Mouse (Mus musculus) liver, postnatal 0 days (tissue): ENCODE data around the gene Amh. TPM values are rescaled to one million over a fixed set of nuclear protein-coding genes. Genes with fewer than 3 reads are reported as not detected.

Experiments used
- ATAC-seq: fragments of 200-750 bp; cut with Nextera tagmentation; 2 replicates; pipeline ENCODE4 v1.8.0; 2017; ENCODE audit warnings: mild to moderate bottlenecking, moderate library complexity
- DNase-seq: peaks from one replicate; pipeline ENCODE4 v3.0.0-alpha.2; 2016
- H3K27ac ChIP-seq: fragments of 300-500 bp; sonication (generic); 2 replicates; pipeline ENCODE4 v1.5.1; 2014; ENCODE audit warnings: antibody characterized with exemption, moderate library complexity, mild to moderate bottlenecking, low read depth
- H3K27me3 ChIP-seq: fragments of 300-500 bp; sonication (generic); 2 replicates; pipeline ENCODE4 v1.6.1; 2014; ENCODE audit warnings: low read length, control low read depth, mixed read lengths; ENCODE audit not compliant: insufficient read depth
- H3K36me3 ChIP-seq: fragments of 300-500 bp; sonication (generic); replicated peaks from 2 replicates; pipeline ENCODE4 v1.6.1; 2014; ENCODE audit warnings: mild to moderate bottlenecking, control low read depth, low read length, moderate library complexity, mixed read lengths; ENCODE audit not compliant: insufficient read depth
- H3K4me1 ChIP-seq: fragments of 300-500 bp; sonication (generic); 2 replicates; pipeline ENCODE4 v1.6.1; 2014; ENCODE audit warnings: antibody characterized with exemption, mild to moderate bottlenecking, control low read depth; ENCODE audit not compliant: insufficient read depth
- H3K4me2 ChIP-seq: fragments of 300-500 bp; sonication (generic); 2 replicates; pipeline ENCODE4 v1.6.1; 2014; ENCODE audit warnings: low read depth, mild to moderate bottlenecking, low read length, moderate library complexity, mixed read lengths
- H3K4me3 ChIP-seq: fragments of 300-500 bp; sonication (generic); 2 replicates; pipeline ENCODE4 v1.5.1; 2014; ENCODE audit warnings: low read depth, low read length
- H3K9ac ChIP-seq: fragments of 300-500 bp; sonication (generic); replicated peaks from 2 replicates; pipeline ENCODE4 v1.6.1; 2014; ENCODE audit warnings: mild to moderate bottlenecking, moderate library complexity
- H3K9me3 ChIP-seq: fragments of 300-500 bp; sonication (generic); 2 replicates; pipeline ENCODE4 v1.6.1; 2016; ENCODE audit warnings: mild to moderate bottlenecking, control low read depth, low read length, mixed read lengths
- CTCF ChIP-seq: sonication (generic); IDR thresholded peaks from 2 replicates; pipeline ENCODE4 v1.5.1; 2016; ENCODE audit warnings: antibody characterized with exemption, low read depth
- EP300 ChIP-seq: IDR thresholded peaks from 2 replicates; pipeline ENCODE4 v1.6.1; 2016; ENCODE audit warnings: antibody characterized with exemption, low read depth, mild to moderate bottlenecking
- WGBS: fragments of 180-500 bp; shearing (Covaris S2); extraction: QIAGEN DNeasy Blood & Tissue Kit; methylation state at CpG from one replicate; pipeline ENCODE4 v1.1.7; 2014; ENCODE audit not compliant: insufficient replicate concordance; 5-methylcytosine and 5-hydroxymethylcytosine counted together
- polyA plus RNA-seq: library from polyadenylated mRNA; unstranded; fragments of >200 nt; fragmentation: Nextera tagmentation; extraction: Ambion mirVana; gene quantifications from 2 replicates; pipeline ENCODE4 v1.2.1, GENCODE M21; 2015

The Amh gene
- polyA plus RNA-seq, 1 experiment from 2014 or later: 0.06 TPM

DNA sequence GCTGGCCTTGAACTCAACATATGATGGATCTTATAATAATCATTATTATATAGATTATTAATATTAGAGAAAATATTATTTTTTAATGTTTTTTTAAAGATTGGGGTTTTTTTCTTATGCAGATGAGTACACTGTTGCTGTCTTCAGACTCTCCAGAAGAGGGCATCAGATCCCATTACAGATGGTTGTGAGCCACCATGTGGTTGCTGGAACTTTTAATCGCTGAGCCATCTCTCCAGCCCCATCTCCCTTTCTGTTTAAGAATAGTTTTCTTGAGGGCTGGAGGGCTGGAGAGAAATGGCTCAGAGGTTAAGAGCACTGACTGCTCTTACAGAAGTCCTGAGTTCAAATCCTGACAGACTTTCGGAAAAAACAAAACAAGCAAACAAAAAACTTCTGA, 16.9 kb downstream of the Amh start:
- 0 out of 2 replicates have a peak overlapping the region, but pooled peaks have one; percentile 45 for H3K27ac ChIP-seq
- H3K4me1 ChIP-seq: peaks cover 44% of the 10 kb centered on the region
- H3K9ac ChIP-seq: no peak overlapping the region

DNA sequence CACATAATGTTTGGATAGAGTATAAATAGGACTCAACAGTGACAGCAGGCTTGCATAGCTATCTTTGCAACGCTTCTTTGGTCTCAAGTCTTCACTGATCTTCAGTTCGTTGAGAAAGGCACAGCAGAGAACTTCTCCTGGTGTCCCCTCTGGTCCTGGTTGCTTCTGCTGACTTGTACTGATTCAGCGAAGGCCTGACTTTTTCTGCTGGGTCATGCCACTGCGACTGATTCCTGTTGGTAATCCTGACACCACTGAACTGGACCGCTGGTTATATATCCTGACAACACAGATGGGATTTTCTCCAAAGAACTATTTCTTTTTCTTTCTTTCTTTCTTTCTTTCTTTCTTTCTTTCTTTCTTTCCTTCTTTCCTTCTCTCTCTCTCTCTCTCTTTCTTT, 17.5 kb downstream of the Amh start:
- TF ChIP-seq EP300 (no peak), CTCF (no peak)
- Histone ChIP-seq H3K27me3 (no peaks in the 10 kb centered on the region), H3K36me3 (no peaks in the 10 kb centered on the region), H3K27ac (0 out of 2 replicates have a peak overlapping the region, but pooled peaks have one; percentile 45), H3K9ac (no peak overlapping the region), H3K9me3 (no peaks in the 10 kb centered on the region), H3K4me3 (no peak overlapping the region), H3K4me1 (peaks cover 44% of the 10 kb centered on the region), H3K4me2 (no peak overlapping the region)
- DNase-seq (no peak), ATAC-seq (no peak)
- 85% methylated on average over 5 of the region's 5 CpGs for WGBS

More for the DNA sequence above, 16.9 kb downstream of the Amh start:
- no peak for ATAC-seq
- Histone ChIP-seq H3K27me3 (no peaks in the 10 kb centered on the region), H3K4me2 (no peak overlapping the region), H3K9me3 (no peaks in the 10 kb centered on the region), H3K36me3 (no peaks in the 10 kb centered on the region), H3K4me3 (no peak overlapping the region)
- no peak for TF ChIP-seq EP300
- peak; percentile 76 for TF ChIP-seq CTCF
- WGBS: 45% methylated on average over 2 of the region's 2 CpGs
- DNase-seq: no peak

DNA sequence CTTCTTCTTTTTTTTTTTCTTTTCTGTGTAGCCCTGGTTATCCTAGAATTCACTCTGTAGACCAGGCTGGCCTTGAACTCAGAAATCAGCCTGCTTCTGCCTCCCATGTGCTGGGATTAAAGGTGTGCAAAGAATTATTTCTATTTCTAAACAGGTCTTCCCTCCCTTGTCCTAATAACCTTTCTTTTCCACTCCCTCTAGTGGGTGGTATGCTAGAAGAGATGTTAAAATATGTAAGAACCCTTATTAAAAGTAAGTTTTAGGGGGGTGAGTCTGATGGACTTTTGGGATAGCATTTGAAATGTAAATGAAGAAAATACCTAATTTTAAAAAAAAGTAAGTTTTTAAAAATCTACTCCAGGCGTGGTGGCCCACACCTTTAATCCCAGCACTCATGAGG, 18.3 kb downstream of the Amh start:
- H3K27ac ChIP-seq: peak overlapping the region; percentile 85
- 78% methylated on average over 1 of the region's 1 CpGs for WGBS
- no peak for ATAC-seq

DNA sequence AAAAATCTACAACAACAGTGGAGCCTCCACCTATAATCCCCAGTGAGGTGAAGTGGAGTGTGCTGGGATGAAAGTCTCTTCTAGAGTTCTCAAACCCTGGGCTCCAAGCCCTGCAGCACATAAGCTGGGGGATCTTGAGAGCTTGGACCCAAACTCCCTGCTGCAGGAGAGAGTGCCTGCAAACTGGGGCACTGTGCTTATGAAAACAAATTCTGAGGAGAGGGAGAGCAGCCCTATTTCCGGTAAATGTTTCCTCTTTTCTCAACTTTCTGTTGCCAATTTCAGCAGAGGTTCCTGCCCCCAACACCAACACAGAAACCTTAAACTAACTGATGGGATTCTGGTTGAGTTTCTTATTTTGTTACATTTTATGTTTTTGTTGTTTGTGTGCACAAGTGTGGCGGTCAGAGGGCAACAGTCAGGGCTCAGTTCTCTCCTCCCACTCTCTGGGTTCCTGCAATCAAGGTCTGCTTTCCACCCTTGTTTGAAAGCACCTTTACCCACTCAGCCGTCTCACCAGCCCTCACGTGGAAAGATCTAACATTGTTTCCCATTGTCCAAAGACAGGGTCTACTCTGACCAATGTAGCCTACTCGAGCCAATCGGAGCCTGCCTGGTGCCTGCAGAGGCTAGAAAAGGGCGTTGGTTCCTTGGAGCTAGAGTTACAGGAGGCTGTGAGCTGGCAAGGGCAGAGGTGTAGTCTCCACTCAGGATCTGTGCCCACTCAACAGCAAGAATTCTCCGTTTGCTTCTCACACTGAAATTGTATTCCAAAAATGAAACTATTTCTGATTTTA, 19.0 kb downstream of the Amh start:
- WGBS: 24% methylated on average over 8 of the region's 8 CpGs
- no peak for DNase-seq
- Histone ChIP-seq H3K36me3 (peaks cover 5% of the 10 kb centered on the region), H3K27me3 (no peaks in the 10 kb centered on the region), H3K4me1 (peaks cover 43% of the 10 kb centered on the region), H3K9ac (peak overlapping the region; percentile 44; the same call in 1 of the 2 replicates), H3K4me2 (peak overlapping the region; percentile 50), H3K27ac (peak overlapping the region; percentile 85), H3K9me3 (no peaks in the 10 kb centered on the region), H3K4me3 (no peak overlapping the region)
- TF ChIP-seq EP300: no peak
- ATAC-seq: no peak

More for the DNA sequence above, 18.3 kb downstream of the Amh start:
- H3K27me3 ChIP-seq: no peaks in the 10 kb centered on the region
- no peak overlapping the region for H3K9ac ChIP-seq
- H3K4me3 ChIP-seq: no peak overlapping the region
- no peak for DNase-seq
- peaks cover under 1% of the 10 kb centered on the region for H3K36me3 ChIP-seq
- H3K4me1 ChIP-seq: peaks cover 49% of the 10 kb centered on the region
- H3K4me2 ChIP-seq: no peak overlapping the region
- no peaks in the 10 kb centered on the region for H3K9me3 ChIP-seq
- TF ChIP-seq CTCF (peak; percentile 0; the same call in 1 of the 2 replicates), EP300 (no peak)

- no peak overlapping the region for H3K4me3 ChIP-seq
Measured at GRCm38 (mm10) chr10:80824827-80825226, 19.8 kb downstream of the Amh start.

DNA sequence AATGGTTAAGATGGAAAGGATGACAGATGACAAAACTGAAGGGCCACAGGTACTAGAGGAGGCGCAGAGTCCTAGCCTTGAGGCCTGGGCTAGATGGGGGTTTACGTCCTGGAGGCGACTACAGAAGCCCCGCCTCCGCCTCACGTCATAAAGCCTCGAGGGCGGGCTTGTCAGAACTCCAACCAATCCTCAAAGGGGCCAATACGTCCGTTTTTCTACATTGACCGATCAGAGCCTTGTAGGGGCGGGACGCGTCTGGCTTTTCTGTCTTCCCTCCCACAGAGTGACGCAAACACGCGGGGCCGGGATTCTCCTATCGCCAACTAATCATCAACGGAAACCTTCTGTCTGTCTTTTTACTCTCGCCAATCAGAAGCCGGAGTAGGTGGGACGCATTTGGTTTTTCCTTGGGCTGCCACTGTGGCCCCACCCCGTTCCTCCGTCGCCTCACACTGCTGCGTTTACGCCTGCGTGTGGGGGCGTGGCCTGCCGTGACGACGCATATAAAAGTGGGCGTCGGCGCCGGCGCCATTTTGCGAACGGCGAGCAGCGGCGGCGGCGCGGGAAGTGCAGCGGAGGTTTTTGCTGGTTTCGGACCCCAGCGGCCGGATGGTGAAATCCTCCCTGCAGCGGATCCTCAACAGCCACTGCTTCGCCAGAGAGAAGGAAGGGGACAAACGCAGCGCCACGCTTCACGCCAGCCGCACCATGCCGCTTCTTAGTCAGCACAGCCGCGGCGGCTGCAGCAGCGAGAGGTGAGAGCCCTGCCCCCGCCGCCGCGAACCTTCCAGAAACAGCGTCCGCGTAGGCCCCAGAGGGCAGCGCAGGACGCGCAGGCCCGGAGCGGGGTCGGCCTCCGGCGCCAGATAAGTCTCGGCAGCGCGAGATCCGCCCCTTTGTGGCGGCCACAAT, 21.4 kb downstream of the Amh start, which contains the start of gene Oaz1:
TSS of gene Oaz1 (plus strand) at position 506 of the 912 bp plus-strand sequence.
- peak within 1 kb of the TSS; percentile 96 for H3K4me2 ChIP-seq
- H3K4me3 ChIP-seq: peak within 1 kb of the TSS; percentile 79
- TF ChIP-seq EP300 (peak; percentile 50; the same call in 1 of the 2 replicates), CTCF (no peak)
- DNase-seq (peak; percentile 98), ATAC-seq (peak; percentile 94)
- H3K36me3 ChIP-seq: peaks cover 22% of the 10 kb centered on the region
- no peaks in the 10 kb centered on the region for H3K27me3 ChIP-seq
- under 1% methylated on average over 75 of the region's 82 CpGs for WGBS
- peak within 1 kb of the TSS; percentile 87 for H3K9ac ChIP-seq
- H3K4me1 ChIP-seq: peaks cover 52% of the 10 kb centered on the region
- H3K9me3 ChIP-seq: no peaks in the 10 kb centered on the region
- peak within 1 kb of the TSS; percentile 96 for H3K27ac ChIP-seq

More at GRCm38 (mm10) chr10:80824827-80825226, 19.8 kb downstream of the Amh start:
- H3K9ac ChIP-seq: no peak overlapping the region
- DNase-seq: no peak
- H3K4me1 ChIP-seq: peaks cover 41% of the 10 kb centered on the region
- H3K9me3 ChIP-seq: no peaks in the 10 kb centered on the region
- ATAC-seq: no peak
- TF ChIP-seq CTCF (no peak), EP300 (no peak)
- peaks cover 13% of the 10 kb centered on the region for H3K36me3 ChIP-seq
- H3K27ac ChIP-seq: peak overlapping the region; percentile 85
- H3K27me3 ChIP-seq: no peaks in the 10 kb centered on the region
- H3K4me2 ChIP-seq: peak overlapping the region; percentile 50
- 46% methylated on average over 2 of the region's 2 CpGs for WGBS
